ENCODE assay signal across 7 mouse cellular contexts in the genomic region with DNA sequence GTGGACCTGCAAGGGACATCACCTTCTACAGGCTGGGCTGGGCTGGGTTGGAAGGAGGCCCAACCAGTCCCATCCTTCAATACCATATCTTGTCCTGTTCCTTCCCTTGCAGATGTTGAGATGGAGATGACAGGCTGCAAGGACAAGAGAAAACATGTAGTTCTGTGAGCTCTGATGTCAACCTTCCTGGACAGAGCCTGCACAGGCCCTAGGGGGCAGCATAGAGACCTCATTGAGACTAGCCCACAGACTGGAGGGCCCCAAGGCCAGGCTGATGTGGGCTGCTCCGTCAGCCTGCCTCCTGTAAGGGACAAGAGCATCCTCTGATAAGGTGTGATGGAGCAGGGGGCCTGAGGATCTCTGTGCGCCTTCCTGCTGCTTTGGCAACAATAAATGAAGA. TPM values are rescaled to one million over a fixed set of nuclear protein-coding genes. Genes with fewer than 3 reads are reported as not detected.
DNase-seq lines count a peak whose midpoint lies in the region; ATAC-seq and TF ChIP-seq lines count a peak whose summit lies in the region.

No protein-coding gene starts in this region.

- no peaks in the 10 kb centered on the region; the same call in 1 of the 2 replicates for H3K9me3 ChIP-seq in liver, embryonic 12.5 days (replicated peaks)
- H3K9me3 ChIP-seq in stomach, postnatal 0 days (ENCODE audit: control insufficient read depth, low read length): no peaks in the 10 kb centered on the region

- ATAC-seq in liver, embryonic 12.5 days: no peak
- no peak for ATAC-seq in stomach, postnatal 0 days (ENCODE audit: low FRiP score, low TSS enrichment)

- peaks cover 30% of the 10 kb centered on the region for H3K27me3 ChIP-seq in liver, embryonic 12.5 days (replicated peaks)
- no peaks in the 10 kb centered on the region for H3K27me3 ChIP-seq in stomach, postnatal 0 days (ENCODE audit: control insufficient read depth, insufficient read depth, low read length)

- peaks cover 57% of the 10 kb centered on the region for H3K4me1 ChIP-seq in liver, embryonic 12.5 days
- peaks cover 2% of the 10 kb centered on the region; the same call in 1 of the 2 replicates for H3K4me1 ChIP-seq in stomach, postnatal 0 days (replicated peaks; ENCODE audit: control insufficient read depth, insufficient read depth)

- peak overlapping the region; percentile 22; the same call in 1 of the 2 replicates for H3K27ac ChIP-seq in liver, embryonic 12.5 days
- H3K27ac ChIP-seq in stomach, postnatal 0 days (replicated peaks): no peak overlapping the region

- no peak overlapping the region for H3K4me3 ChIP-seq in liver, embryonic 12.5 days
- H3K4me3 ChIP-seq in stomach, postnatal 0 days (ENCODE audit: low read depth, low read length): no peak overlapping the region

- peak; percentile 72 for TF ChIP-seq CTCF in stomach, postnatal 0 days (IDR thresholded peaks at IDR 0.05; ENCODE audit: low read depth)

- 32% methylated on average over 2 of the region's 2 CpGs for WGBS in liver, embryonic 12.5 days (ENCODE audit: insufficient replicate concordance)
- 50% methylated on average over 2 of the region's 2 CpGs for WGBS in stomach, postnatal 0 days

- H3K4me2 ChIP-seq in liver, embryonic 12.5 days: no peak overlapping the region
- no peak overlapping the region for H3K4me2 ChIP-seq in stomach, postnatal 0 days (replicated peaks; ENCODE audit: low read depth)

- peaks cover 27% of the 10 kb centered on the region for H3K36me3 ChIP-seq in liver, embryonic 12.5 days
- H3K36me3 ChIP-seq in stomach, postnatal 0 days (ENCODE audit: control insufficient read depth, insufficient read depth, low read length): peaks cover 24% of the 10 kb centered on the region

- no peak for TF ChIP-seq EP300 in stomach, postnatal 0 days (optimal IDR thresholded peaks at IDR 0.05)

- DNase-seq in left cerebral cortex, adult 9 months (ENCODE audit: low spot score in 2 of 2): peak; percentile 19 to 48
- DNase-seq in left cerebral cortex, adult 8-10 months (ENCODE audit: low spot score in 2 of 2): no peak
- DNase-seq in NIH3T3 (ENCODE audit: low read depth): peak; percentile 77
- DNase-seq in cerebellum, adult 8-10 months: peak; percentile 37
- DNase-seq in stomach, postnatal 0 days (ENCODE audit: low spot score): peak; percentile 64
- DNase-seq in yolk sac, embryonic 10.5 days (ENCODE audit: low spot score): no peak

- H3K9ac ChIP-seq in liver, embryonic 12.5 days: no peak overlapping the region
- no peak overlapping the region for H3K9ac ChIP-seq in stomach, postnatal 0 days (ENCODE audit: low read length)

RNA-seq across cellular contexts. Expression of a gene that starts 2.0 kb away (rescaled TPM):
- 1 to 10 TPM; 4.1 to 6.0 (median 5.5) TPM for total RNA-seq in left cerebral cortex, adult 8-10 months (2022)
- 14.0 and 16.4 TPM in 2 replicates for polyA plus RNA-seq in liver, embryonic 12.5 days (2016; fragmentation: Nextera tagmentation; extraction: Ambion mirVana)
- polyA plus RNA-seq in stomach, postnatal 0 days (2015; fragmentation: Nextera tagmentation; extraction: Ambion mirVana): 13.9 and 14.1 TPM in 2 replicates

RNA-seq across cellular contexts. Expression of a gene that starts 4.6 kb away (rescaled TPM):
- 1 to 10 TPM; 6.8 to 9.1 (median 7.7) TPM for total RNA-seq in left cerebral cortex, adult 8-10 months (2022)
- polyA plus RNA-seq in liver, embryonic 12.5 days (2016; fragmentation: Nextera tagmentation; extraction: Ambion mirVana): 3.1 and 3.4 TPM in 2 replicates
- polyA plus RNA-seq in stomach, postnatal 0 days (2015; fragmentation: Nextera tagmentation; extraction: Ambion mirVana): 6.5 and 7.2 TPM in 2 replicates

RNA-seq across cellular contexts. Expression of a gene that starts 8.9 kb away (rescaled TPM):
- 100 to 1,000 TPM; 124 to 159 (median 143) TPM for total RNA-seq in left cerebral cortex, adult 8-10 months (2022)
- polyA plus RNA-seq in liver, embryonic 12.5 days (2016; fragmentation: Nextera tagmentation; extraction: Ambion mirVana): 22.1 and 27.3 TPM in 2 replicates
- 237 and 244 TPM in 2 replicates for polyA plus RNA-seq in stomach, postnatal 0 days (2015; fragmentation: Nextera tagmentation; extraction: Ambion mirVana)

RNA-seq across cellular contexts. Expression of a gene that starts 26.6 kb away (rescaled TPM):
- total RNA-seq in left cerebral cortex, adult 8-10 months (2022): 10 to 100 TPM; 48.5 to 76.4 (median 64.1) TPM
- polyA plus RNA-seq in liver, embryonic 12.5 days (2016; fragmentation: Nextera tagmentation; extraction: Ambion mirVana): 5.7 and 6.3 TPM in 2 replicates
- polyA plus RNA-seq in stomach, postnatal 0 days (2015; fragmentation: Nextera tagmentation; extraction: Ambion mirVana): 8.5 and 9.6 TPM in 2 replicates

RNA-seq across cellular contexts. Expression of a gene that starts 34.1 kb away (rescaled TPM):
- total RNA-seq in left cerebral cortex, adult 8-10 months (2022): 100 to 1,000 TPM; 328 to 363 (median 358) TPM
- 0.94 and 0.96 TPM in 2 replicates for polyA plus RNA-seq in liver, embryonic 12.5 days (2016; fragmentation: Nextera tagmentation; extraction: Ambion mirVana)
- 4.2 and 4.3 TPM in 2 replicates for polyA plus RNA-seq in stomach, postnatal 0 days (2015; fragmentation: Nextera tagmentation; extraction: Ambion mirVana)

Comparison
In these comparisons a context has a peak if more than half of its experiments do, and no peak if none do; other contexts are left out.
1. DNase-seq: peak in left cerebral cortex, adult 9 months (2 of 2), NIH3T3 (single experiment), cerebellum, adult 8-10 months (single experiment) and stomach, postnatal 0 days (single experiment); none in left cerebral cortex, adult 8-10 months (0 of 2) and yolk sac, embryonic 10.5 days (single experiment).